Mouse (Mus musculus): ENCODE data around the gene Ggt7.
"Not testable (repeated sequence)": the region's sequence is repeated elsewhere in the genome, so short reads cannot be mapped to it uniquely, and the experiment has no call there.

Ggt7 gene

DNA sequence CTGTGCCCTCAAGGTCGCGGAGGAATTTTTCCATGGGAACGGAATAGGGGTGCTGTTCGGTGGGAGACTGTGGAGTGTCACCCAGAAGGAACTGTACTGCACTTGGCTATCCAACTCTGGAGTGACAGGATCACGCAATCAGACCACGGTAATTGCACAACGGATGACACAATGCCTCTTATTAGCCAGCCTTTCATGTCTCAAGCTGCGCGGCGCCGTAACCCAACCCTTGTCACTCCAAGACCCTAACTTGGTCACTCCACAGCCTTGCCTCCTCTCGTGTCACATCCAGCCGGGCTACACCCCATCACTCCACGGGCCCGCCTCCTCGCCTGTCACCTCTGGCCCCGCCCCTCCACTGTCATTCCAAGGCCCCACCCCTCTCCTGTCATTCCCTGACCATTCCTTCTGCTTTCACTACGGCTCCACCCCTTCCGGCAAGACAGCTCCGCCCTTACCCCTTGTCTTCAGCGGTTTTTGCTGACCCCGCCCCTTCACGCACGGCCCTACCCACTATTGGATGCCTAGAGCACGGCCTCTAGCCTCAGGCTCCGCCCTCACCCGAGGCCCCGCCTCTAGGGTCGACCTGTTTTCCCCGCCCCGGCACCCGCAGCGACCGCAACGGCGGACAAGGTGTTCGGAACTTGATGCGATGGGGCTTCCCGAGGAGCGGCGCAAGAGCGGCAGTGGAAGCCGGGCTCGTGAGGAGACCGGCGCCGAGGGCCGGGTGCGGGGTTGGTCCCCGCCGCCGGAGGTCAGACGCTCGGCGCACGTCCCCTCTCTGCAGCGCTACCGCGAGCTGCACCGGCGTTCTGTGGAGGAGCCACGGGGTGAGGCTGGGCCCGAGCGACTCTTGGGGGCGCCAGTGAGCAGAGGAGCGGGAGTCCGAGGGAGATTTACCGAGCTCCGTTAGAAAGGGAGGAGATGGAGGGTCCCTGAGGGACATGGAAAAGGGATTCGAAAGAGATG is at the start of gene Ggt7, which contains the start of gene Acss2:
Gene Ggt7, minus strand, starts transcription at position 783 of the 969 bp plus-strand sequence.
Gene Acss2, plus strand, starts transcription at position 494 of the 969 bp plus-strand sequence.
- DNase-seq: peak; percentile 100

DNA sequence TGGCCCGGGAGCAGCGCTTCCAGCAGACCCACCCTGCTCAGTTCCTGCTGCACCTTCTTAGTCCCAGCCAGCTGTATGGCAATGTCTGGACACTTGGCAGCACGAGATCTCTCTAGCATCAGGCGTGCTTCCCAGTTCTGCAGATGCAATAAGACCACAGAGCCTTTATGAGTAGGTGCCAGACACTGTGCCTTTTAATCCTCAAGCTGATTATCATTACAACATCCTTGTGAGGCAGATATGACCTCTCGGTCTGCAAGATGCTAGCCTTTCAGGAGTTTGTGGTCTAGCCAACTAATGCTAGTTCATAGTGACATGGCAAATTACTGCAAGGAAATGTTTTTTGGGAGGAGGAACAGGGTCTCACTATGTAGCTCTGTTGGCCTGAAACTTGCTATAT is 49.7 kb upstream of the Ggt7 start:
- no peak for DNase-seq

DNA sequence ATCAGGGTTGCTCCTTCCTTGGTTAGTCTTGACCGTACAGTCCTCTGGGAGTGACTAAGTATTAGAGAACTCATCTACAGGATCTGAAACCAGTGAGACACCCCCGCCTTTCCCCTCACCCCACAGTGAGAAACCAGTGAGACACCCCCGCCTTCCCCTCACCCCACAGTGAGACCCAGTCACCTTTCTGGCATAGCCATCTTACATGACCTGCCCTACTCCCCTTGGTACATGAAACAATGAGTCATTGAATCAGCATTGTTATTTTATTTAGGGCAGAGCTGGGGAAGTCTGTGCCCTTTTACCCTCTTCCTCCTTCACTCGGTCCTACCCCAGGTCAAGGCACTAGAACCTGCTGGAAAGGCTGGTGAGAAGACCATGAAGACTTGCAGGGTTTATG is 44.9 kb upstream of the Ggt7 start:
- DNase-seq: no peak

DNA sequence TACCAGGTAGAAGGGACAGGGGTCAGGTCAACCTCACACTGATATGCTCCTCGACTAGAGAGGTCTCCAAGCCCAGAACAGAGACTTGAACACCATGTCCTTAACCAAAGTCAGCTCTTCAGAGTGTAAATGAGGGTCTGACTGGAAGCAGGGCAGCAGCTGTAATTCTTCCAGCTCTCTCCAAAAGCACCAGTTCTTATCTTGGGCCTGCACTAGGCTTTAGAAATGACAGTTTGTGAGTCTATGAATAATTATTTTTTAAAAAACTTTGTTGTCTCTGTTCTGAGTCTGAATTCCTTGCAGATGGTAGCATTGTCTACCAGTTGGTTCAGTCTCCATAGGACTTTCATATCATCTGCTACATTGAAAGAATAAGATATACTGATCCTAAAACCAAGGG is 44.2 kb upstream of the Ggt7 start:
- no peak for DNase-seq

DNA sequence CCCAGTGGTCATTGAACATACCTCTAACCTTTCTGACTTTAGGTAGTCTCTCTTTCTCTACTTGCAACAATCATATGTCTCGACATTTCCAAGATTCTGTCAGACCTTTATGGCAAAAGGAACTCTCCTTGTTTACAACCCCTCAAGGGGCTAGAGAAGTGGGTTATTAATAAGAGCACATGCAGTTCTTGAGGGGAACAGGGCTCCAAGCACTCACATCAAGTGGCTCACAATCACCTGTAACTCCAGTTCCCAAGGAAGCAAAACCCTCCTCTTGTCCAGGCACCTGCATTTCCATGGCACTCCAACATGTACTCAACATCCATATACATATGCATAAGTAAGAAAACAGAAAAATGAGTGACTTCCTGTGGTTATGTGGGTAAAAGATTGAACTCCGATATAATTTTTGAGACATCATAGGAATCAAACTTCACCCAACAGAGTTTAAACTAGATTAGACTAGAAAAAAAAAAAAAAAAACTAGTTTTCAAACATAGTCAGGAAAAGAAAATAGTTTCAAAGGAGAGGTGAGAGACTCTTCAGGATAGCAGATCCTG is 36.5 kb upstream of the Ggt7 start:
- DNase-seq: no peak

DNA sequence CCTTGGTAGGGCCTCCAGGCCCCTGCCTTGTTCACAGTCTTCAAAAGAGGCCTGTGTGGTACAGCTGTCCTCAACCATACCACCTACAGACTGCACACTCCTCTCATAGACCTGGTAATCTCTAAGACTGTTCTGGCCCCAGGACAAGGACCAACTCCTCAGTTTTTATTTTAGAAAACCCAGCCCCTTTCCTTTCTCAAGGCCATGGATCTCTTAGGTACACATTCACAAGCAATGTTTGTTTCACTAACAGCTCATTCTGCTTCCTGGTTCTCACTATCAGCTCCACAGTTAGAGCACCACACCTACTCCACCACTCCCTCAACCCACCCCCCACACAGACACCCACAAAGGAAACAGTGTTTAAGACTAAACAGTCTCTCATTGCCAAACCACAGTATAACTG is 34.9 kb upstream of the Ggt7 start:
- DNase-seq: no peak

DNA sequence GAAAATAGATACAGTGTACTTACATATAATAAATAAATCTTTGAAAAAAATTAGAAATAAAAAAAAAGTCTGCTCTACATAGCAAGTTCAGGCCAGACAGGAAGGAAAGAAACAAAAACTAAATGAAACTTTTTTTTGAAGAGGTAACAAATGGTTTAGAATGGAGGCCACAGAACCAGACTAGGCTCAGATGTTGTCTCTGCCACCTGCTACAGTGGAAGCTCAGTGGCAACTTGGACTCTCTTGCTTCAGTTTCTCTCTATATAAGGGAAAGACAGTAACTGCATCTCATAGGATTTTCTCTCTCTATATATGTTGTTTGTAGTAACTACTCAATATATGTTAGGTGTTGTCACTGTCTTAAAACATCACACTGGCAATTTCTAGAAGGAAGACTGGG is 34.3 kb upstream of the Ggt7 start:
- no peak for DNase-seq

DNA sequence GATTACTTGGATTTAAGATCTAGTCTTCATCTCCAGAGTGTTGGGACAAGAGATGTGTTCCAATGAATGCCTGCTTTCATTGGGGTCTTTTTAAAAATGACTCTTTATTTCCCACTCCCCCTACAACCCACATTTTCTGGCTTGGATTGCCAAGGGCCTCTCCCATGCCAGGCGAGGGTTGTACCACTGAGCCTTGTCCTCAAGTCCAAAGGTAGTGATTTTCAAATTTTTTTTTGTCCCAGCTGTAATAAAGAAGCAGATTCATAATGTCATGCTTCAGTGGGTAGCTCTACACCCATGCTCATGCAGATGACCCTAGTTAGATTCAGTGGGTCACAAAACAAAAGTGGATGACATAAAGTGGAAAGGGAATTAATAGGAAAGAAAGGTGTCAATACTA is 28.9 kb upstream of the Ggt7 start:
- no peak for DNase-seq

DNA sequence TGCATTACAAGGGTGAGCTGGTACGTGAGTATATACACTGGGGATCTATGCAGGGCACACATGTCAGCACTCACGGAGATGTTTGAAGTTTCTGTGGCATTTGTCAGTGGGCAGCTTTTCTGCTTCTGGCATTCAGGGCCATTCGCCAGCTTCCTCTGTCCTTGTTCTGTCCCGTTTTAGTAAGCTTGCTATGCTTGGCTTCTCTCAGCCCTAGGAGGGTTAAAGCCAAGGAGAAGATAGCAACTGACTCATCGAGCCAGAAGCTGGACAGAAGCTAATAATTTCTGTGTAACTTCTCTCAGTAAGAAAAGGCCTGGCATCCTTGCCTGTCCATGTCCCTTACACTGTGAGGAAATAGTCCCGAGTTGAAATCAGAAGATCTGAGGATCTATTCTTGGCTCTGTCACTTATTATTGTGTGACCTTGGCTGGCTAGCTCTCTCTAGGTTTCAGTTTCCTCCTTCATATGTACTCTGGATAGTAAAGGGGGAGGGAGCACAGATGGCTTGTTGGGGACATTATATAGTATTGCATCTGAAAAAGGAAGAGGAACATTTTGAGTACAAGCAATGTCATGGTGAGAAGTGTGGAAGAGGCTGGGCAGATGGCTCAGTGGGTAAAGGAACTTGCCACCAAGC is 22.9 kb upstream of the Ggt7 start:
- peak; percentile 66 for DNase-seq

DNA sequence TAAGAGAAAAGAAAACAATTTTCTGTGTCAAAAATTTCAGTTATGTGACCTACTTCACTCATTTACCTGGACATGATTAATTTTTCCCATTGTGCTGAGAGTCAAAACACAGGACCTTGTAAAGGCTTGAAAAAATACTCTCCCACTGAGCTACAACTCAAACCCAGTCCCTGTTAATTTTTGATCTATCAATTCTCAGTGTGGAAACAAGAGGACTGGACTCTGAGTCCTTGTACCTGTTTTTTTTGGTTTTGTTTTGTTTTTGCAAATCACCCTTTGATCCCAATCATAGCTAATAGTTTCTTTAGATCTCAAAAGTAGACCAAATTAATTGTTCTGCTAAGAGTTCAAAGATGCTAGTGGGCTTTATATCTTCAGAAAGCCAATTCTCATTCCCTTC is 21.7 kb upstream of the Ggt7 start:
- no peak for DNase-seq

DNA sequence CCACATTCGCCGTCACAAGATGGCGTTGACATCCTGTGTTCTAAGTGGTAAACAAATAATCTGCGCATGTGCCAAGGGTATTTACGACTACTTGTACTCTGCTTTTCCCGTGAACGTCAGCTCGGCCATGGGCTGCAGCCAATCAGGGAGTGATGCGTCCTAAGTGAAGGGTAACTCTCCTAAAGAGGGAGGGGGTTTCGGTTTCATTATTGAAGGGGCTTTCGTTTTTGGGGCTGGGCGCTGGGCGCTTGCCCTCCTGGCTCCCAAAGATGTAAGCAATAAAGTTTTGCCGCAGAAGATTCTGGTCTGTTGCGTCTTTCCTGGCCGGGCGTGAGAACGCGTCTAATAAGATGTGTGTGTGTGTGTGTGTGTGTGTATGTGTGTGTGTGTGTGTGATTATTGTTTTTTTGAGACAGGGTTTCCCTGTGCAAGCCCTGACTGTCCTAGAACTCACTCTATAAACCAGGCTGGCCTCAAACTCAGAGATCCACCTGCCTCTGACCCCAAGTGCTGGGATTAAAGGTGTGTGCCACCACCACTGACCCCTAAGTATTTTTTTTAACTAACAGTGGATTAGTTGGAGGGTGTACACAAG is 20.5 kb upstream of the Ggt7 start:
- DNase-seq: not testable (repeated sequence)

DNA sequence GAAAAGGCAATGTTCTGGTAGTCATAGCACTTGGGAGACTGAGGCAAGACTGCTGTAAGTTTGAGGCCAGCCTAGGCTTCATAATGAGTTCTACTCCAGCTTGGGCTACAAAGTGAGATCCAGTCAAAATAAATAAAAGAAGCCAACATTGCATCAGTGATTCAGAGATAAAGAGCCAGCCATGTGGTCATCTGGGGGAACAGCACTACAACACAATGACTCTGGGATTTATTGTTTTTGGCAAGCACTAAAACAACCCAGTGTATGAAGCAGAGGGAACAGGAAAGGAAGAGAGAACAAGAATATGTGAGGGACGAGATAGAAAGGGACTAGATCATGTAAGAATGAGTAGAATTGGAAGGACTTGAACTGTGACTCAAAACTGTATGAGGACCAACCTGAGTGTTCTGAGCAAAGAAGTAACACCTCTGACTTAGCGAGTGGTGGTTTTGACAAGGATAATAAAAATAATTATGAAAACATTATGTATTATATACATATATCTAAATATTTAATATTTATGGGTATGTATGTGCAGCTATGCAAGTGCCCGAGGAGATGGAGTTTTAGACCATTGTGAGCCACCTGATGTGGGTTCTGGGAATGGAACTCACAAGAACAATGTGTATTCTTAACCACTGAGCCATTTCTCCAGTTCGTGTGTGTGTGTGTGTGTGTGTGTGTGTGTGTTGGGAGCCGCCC is 19.9 kb upstream of the Ggt7 start:
- DNase-seq: no peak

DNA sequence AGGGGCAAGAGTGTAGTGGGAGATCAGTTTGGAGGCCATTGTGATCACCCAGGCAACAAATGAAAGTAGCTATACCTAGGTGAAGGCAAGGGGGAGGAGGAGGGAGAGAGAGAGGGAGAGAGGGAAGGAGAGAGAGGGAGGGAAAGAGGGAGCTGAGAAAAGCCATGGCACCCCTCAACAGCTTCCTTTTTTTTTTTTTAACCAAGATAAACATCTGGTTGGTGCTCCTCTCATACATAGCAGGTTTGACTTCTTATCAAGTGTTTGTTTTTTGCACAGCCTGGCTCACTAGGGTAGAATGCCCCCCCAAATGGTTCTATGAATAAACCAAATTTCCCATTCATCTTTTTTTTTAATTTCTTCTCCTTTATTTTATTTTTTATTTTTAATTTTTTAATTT is 18.3 kb upstream of the Ggt7 start:
- DNase-seq: no peak

DNA sequence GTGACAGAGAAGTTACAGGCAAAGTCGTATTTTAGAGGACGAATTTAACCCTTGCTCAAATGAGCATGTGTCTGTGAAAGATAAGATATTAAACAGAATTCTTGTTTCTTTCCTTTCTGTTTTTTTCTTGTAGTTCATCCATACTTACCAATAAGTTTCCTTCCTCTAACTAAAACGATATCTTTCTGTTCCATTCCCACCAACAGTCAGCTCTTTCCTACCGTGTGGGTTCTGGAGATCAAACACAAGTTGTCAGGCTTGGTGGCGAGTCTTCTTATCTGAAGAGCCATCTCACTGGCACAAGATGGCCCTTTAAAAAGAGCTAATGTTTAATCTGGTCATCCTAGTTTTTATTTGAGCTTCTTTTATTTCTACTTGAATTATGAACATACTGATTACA is 9.3 kb upstream of the Ggt7 start:
- DNase-seq: no peak

DNA sequence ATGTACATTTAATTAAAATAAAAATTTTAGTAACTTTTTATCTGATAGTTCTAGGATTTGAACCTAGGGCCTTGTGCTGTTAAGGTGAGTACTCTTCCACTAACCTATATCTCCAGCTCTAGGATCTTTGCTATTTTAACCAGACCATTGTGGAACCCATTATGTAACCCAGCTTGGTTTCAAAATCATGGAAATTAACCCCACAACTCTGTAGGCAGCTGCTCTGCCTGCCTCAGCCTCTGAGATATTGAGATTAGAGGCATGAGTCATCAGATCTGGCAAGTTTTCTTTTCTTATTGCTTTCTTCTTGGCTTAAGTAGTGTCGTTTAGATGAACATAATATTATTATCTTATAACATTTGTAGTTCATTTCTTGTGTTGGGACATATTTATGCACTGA is 6.3 kb upstream of the Ggt7 start:
- no peak for DNase-seq

DNA sequence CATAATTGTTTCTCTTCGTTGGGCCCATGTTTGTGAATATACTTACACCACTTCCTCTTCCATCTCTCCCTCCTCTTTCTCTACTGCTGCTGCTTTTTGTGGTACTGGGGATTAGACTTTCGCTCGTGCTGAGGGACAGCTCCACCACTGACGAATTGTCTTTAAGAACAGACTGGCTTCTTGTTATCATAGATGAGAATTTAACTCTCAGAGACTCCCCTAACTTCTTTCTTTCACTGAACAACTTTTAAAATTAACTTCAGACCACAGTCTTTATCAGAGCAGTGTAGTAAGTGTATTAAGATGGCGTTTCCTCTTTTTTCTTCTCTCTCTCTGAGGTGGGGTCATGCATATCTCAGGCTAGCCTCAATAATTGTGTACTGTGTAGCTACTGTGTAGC is 5.7 kb upstream of the Ggt7 start:
- DNase-seq: no peak

DNA sequence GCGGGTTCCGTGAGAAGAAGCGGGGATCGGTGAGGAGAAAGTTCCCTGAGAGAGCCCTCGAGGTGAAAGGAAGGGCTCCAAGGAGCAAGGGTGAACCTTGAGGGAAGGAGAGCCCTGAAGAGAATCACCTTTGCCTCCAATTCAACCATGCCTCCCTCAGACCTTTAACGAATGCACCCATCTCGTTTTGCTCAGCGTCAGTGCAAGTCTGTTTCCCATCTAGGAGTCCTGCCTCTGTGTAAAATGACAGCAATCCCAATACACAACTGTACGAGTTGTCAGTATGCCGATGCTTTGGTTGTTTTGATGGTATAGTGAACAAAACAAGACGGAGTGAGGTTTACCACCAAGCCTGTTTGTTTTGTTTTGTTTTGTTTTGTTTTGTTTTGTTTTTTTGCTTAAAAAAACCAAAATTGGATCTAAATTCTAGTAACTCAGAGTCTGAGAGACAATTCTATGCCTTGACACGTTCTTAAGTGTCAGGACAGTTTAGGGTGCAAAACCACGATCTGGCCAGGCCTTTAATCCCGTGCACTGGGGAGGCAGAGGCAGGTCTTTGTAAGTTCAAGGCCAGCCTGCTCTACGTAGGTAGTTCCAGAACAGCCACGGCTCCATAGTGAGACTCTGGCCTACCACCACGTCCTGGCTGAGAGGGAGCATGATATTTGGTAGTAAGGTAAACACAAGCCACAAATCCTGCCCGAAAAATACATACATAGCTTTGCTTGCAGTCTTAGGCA is 664 bp upstream of the Ggt7 start:
- DNase-seq: peak; percentile 37

DNA sequence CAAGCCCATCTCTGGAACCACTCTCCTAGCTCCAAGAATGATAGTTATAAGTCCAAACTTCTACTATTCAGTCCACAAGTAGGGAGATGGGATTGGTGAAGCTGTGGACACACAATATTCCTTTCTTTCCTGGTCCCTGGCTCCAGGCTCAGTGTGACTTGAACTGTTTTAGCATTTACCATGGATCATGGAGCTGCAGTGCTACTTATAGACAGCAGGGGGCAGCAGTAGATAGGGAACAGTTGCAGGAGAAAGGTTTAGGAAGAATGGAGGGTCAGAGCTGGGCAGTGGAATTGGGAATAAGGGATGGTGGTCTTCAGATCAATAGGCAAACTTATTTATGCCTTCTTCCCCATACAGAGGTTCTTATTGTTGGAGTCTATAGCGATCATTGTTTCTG is 2.1 kb downstream of the Ggt7 start:
- peak; percentile 93 for DNase-seq

DNA sequence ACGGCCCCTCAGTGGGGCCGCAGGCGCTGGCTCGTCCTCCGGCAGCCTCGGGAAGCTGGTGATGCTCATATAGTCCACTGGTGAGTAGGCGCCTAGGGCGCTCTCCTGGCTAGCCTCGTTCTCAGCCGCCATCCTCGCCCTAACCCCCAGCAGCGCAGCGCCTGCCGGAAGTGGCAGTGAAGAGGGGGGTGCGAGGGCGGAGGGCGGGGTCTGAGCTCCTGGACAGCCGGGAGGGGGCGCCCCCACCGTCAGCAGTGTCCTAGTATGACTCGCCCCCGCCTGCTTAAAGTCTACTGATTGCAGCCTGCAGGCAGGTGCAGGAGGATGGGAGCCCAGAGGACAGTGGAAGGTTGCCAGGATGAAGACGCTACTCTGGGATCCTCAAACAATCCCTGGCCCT is 3.4 kb downstream of the Ggt7 start:
- DNase-seq: peak; percentile 93

DNA sequence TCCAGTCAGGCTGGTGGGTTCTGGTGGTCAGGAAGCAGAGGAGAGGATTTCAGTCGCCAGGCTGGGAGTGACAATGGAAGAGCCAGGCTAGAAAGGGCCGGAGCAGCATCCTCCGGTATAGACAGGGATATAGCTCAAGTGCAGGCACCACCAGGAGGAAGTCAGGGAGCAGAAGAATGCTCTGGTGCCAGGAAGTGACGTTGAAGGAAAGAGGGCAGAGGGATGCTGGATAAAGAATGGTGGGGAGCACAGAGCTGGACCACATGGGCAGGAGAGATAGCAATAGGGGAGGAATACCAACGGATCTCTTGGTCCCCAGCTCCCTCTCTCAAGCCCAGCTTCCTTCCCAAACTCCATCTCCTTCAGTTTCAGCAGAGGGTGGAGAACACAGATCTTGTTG is 4.5 kb downstream of the Ggt7 start:
- DNase-seq: peak; percentile 62

DNA sequence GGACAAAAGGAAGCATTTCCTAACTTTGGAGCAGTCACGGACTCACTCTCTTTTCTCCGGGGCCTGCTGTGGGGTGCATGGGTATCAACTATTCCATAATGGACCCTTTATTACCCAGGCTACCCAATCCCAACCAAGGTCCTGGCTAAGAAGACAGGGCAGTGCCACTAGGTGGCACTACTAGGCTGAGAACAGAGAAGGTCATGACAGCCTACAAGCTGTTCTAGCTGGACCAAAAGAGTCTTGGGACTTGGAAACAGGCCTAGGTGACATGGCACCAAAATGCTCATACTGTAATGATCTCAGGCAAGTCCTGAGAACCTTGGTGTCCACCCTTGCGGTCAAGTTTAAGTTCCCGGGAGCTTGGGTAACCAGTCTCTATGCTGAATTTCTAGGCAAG is 5.6 kb downstream of the Ggt7 start:
- DNase-seq: peak; percentile 89
